Mouse (Mus musculus) heart, adult 2 months (tissue): ENCODE data around the gene Akap6.

Experiments used
- CTCF ChIP-seq: fragments of 200-600 bp; IDR thresholded peaks from 2 replicates; pipeline ENCODE4 v1.8.1; 2022; ENCODE audit warnings: antibody characterized with exemption, mild to moderate bottlenecking, moderate library complexity
- POLR2A ChIP-seq: fragments of 200-500 bp; IDR thresholded peaks from 2 replicates; pipeline ENCODE4 v1.6.1; 2011; ENCODE audit warnings: mild to moderate bottlenecking, low read depth, low read length, control low read depth; ENCODE audit not compliant: insufficient read depth

- TF ChIP-seq CTCF = no peak
- TF ChIP-seq POLR2A = no peak
Observed at GRCm38 (mm10) chr12:53064241-53064760, 365.1 kb downstream of the Akap6 start.
